Mouse (Mus musculus) heart, embryonic 16.5 days (tissue): Measurements from ENCODE around the gene Gna15. TPM values are rescaled to one million over a fixed set of nuclear protein-coding genes. Genes with fewer than 3 reads are reported as not detected.
A peak's percentile ranks its signal among the peaks of the same experiment; 100 is the strongest.

ENCODE experiments used
- ATAC-seq: fragments of 200-750 bp; cut with Nextera tagmentation; replicated peaks from 2 replicates; pipeline ENCODE4 v1.8.0; 2017; ENCODE audit warnings: moderate number of reproducible peaks; ENCODE audit not compliant: insufficient read depth, low FRiP score; ENCODE audit errors: extremely low read depth
- H3K27ac ChIP-seq: fragments of 300-500 bp; sonication (generic); 2 replicates; pipeline ENCODE4 v1.5.1; 2014; ENCODE audit warnings: mild to moderate bottlenecking, low read length, control low read depth, moderate library complexity
- H3K27me3 ChIP-seq: fragments of 300-500 bp; sonication (generic); 2 replicates; pipeline ENCODE4 v1.6.1; 2014; ENCODE audit warnings: low read length, mixed read lengths; ENCODE audit not compliant: control insufficient read depth, insufficient read depth
- H3K36me3 ChIP-seq: fragments of 300-500 bp; sonication (generic); 2 replicates; pipeline ENCODE4 v1.6.1; 2014; ENCODE audit not compliant: control insufficient read depth, insufficient read depth
- H3K4me1 ChIP-seq: fragments of 300-500 bp; sonication (generic); 2 replicates; pipeline ENCODE4 v1.6.1; 2014; ENCODE audit warnings: low read length, mixed read lengths; ENCODE audit not compliant: control insufficient read depth, insufficient read depth
- H3K4me2 ChIP-seq: fragments of 300-500 bp; sonication (generic); 2 replicates; pipeline ENCODE4 v1.6.1; 2014; ENCODE audit warnings: low read depth, mild to moderate bottlenecking, control low read depth, low read length
- H3K4me3 ChIP-seq: fragments of 300-500 bp; sonication (generic); 2 replicates; pipeline ENCODE4 v1.5.1; 2014; ENCODE audit warnings: mild to moderate bottlenecking, control low read depth, low read length
- H3K9ac ChIP-seq: fragments of 300-500 bp; sonication (generic); 2 replicates; pipeline ENCODE4 v1.6.1; 2014; ENCODE audit warnings: low read length, control low read depth
- H3K9me3 ChIP-seq: fragments of 300-500 bp; sonication (generic); replicated peaks from 2 replicates; pipeline ENCODE4 v1.6.1; 2016; ENCODE audit warnings: low read length; ENCODE audit not compliant: control insufficient read depth
- WGBS: fragments of 180-500 bp; shearing (Covaris S2); extraction: QIAGEN DNeasy Blood & Tissue Kit; methylation state at CpG from one replicate; pipeline ENCODE4 v1.1.7; 2014; 5-methylcytosine and 5-hydroxymethylcytosine counted together
- polyA plus RNA-seq: library from polyadenylated mRNA; unstranded; fragments of >200 nt; fragmentation: Nextera tagmentation; extraction: Ambion mirVana; gene quantifications from 2 replicates; pipeline ENCODE4 v1.2.1, GENCODE M21; 2015

Gene Gna15
- polyA plus RNA-seq, 1 experiment from 2014 or later: 1.3 TPM

DNA sequence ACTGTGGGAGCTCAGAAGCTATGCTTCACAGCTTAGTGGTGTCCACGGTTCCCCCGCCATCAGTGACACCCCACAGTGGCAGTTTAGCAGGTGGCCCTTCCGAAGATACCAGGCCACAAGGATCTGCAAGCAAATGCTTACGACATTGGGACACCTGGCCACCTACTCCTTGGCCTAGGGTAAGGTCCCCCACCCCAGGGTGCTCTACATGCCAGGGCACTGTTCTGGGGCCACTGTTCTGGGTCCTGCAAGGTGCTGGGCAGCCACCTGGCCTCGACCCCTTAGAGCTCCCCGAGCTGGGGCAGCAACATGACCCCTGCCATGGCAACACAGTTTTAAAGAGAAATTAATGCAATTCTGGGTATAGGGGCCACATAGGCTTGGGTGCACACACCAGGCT is 28.9 kb downstream of the Gna15 start:
- no peak for ATAC-seq
- H3K27me3 ChIP-seq: no peaks in the 10 kb centered on the region
- H3K9ac ChIP-seq: peak overlapping the region; percentile 92
- no peak overlapping the region for H3K27ac ChIP-seq
- peak overlapping the region; percentile 87 for H3K4me3 ChIP-seq
- peaks cover 14% of the 10 kb centered on the region for H3K4me1 ChIP-seq
- 69% methylated on average over 6 of the region's 6 CpGs for WGBS
- H3K4me2 ChIP-seq: peak overlapping the region; percentile 94
- H3K9me3 ChIP-seq: no peaks in the 10 kb centered on the region
- H3K36me3 ChIP-seq: peaks cover 25% of the 10 kb centered on the region

DNA sequence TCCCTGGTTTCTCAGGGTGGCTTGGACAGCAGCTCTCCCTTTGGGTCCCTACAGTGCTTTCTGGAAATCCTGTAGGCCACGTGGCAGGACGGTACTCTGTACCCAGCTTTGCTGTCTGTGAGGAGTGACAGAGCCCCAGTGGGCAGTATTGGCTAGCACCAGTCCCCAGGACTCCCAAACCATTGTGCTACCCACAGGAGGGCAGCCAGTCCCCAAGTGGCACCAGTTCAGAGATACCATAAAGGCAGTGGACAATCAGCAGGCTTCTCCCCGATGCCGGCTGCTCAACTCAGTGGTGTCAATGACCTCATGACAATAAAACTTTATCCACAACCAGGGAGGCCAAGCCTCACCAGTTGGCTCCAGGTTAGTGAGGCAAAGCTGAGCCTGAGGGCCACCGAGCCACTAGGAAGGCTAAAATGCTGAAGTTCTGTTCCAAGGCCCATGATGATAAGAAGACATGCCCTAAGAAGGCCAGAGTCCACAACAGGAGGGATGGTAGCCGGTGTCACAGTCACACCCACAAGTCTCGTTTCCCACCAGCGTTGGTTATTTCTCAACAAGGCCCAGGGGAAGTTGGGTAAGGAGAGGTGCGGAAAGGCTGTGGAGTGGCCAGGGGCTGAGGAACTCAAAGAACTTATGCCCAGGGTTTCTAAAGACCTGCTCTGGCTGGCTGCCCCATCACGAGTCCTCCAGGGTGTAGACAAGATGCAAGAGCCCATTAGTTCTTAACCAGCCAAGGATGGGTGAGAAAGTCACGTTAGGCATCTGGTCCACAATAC is 29.6 kb downstream of the Gna15 start:
- WGBS: 86% methylated on average over 11 of the region's 11 CpGs
- H3K4me2 ChIP-seq: peak overlapping the region; percentile 94; the same call in 1 of the 2 replicates
- no peak for ATAC-seq
- peaks cover 28% of the 10 kb centered on the region for H3K36me3 ChIP-seq
- no peak overlapping the region for H3K27ac ChIP-seq
- no peaks in the 10 kb centered on the region for H3K9me3 ChIP-seq
- no peak overlapping the region for H3K9ac ChIP-seq
- no peak overlapping the region for H3K4me3 ChIP-seq
- H3K4me1 ChIP-seq: peaks cover 14% of the 10 kb centered on the region
- no peaks in the 10 kb centered on the region for H3K27me3 ChIP-seq

DNA sequence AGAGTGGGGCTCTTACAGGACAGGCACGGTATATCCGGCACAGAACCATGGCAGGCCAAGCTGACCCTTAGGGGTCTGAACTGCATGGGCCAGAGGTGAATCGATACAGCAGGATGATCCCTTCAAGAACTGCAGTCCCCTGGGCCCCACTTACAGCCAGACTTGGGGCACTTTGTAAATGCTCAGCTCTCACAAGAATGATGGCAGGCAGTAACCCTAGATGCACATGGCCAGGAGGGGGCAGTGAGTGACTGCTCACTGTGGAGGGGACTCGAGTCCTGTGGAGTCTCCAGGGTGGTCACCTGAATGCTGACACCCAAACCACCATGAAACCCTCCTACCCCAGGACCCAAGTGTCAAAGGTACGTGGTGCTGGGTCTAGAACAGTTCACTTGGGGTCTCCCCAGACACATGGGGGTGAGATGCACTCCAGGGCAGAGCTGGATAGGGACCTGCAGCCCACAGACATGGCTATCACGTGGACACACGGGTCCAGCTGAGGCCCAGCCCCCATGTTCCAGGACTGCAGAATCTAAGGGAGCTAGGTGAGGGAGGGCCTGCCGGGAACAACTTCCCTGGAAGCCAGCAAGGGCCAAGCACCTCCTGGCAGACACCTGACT is 30.3 kb downstream of the Gna15 start:
- 80% methylated on average over 8 of the region's 8 CpGs for WGBS

DNA sequence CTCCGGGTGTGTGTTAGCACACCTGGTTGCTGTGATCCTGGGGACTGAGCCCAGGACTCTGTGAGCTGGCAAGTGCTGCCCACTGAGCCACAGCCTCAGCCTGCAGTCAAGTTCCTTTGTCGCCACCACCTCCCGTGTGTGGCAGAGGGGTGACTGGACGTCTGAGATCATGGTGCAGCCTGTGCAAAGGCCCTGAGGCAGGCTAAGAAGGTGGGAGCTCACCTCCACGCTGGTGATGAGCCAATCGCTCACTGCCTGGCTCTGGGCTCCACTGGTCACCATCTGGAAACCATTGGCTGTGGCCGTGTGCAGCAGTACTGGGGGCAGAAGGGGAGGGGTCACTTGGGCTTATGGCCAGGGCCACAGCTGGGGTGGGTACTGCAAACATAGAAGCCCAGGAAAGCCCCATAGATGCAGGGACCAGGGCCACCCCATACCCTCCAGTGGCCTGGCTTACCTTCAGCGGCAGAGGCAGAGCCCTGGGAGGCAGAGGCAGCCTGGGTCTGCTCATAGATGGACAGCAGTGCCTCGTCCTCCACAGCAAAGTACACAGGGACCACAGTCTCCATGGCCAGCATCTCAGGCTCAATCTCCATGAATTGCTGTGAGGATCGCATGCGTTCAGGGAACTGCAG is 31.3 kb downstream of the Gna15 start:
- Histone ChIP-seq H3K36me3 (peaks cover 41% of the 10 kb centered on the region), H3K9ac (no peak overlapping the region), H3K4me3 (no peak overlapping the region), H3K4me1 (peaks cover 18% of the 10 kb centered on the region), H3K9me3 (no peaks in the 10 kb centered on the region), H3K27ac (no peak overlapping the region), H3K27me3 (no peaks in the 10 kb centered on the region), H3K4me2 (no peak overlapping the region)
- WGBS: 91% methylated on average over 11 of the region's 11 CpGs
- no peak for ATAC-seq

More for the DNA sequence above, 30.3 kb downstream of the Gna15 start:
- ATAC-seq: no peak
- H3K4me1 ChIP-seq: peaks cover 14% of the 10 kb centered on the region
- H3K4me3 ChIP-seq: no peak overlapping the region
- no peak overlapping the region for H3K4me2 ChIP-seq
- no peak overlapping the region for H3K9ac ChIP-seq
- no peaks in the 10 kb centered on the region for H3K27me3 ChIP-seq
- no peak overlapping the region for H3K27ac ChIP-seq
- H3K36me3 ChIP-seq: peaks cover 31% of the 10 kb centered on the region
- H3K9me3 ChIP-seq: no peaks in the 10 kb centered on the region

DNA sequence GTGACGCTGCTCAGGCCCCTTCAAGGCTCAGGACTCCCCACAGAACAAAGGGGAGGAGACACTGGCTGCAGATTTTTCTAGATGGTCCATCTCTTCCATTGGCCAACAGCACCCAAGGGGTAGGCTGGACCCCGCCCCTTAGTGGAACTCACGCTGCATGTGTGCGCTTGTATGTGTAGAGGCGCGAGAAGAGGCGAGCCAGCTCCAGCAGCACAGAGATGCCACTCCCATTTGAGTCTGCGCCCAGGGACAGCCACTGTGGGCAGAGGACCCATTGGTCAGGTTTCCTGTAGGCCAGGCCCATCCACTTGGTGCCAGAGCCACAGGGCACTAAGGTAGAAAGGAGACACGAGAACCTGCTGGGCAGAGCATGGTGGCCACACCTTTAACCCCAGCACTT is 33.0 kb downstream of the Gna15 start:
- H3K36me3 ChIP-seq: peaks cover 52% of the 10 kb centered on the region
- H3K4me1 ChIP-seq: peaks cover 18% of the 10 kb centered on the region
- H3K27me3 ChIP-seq: no peaks in the 10 kb centered on the region
- H3K9ac ChIP-seq: no peak overlapping the region
- H3K9me3 ChIP-seq: no peaks in the 10 kb centered on the region
- ATAC-seq: no peak
- H3K4me3 ChIP-seq: no peak overlapping the region
- H3K4me2 ChIP-seq: no peak overlapping the region
- no peak overlapping the region for H3K27ac ChIP-seq
- 88% methylated on average over 9 of the region's 9 CpGs for WGBS

DNA sequence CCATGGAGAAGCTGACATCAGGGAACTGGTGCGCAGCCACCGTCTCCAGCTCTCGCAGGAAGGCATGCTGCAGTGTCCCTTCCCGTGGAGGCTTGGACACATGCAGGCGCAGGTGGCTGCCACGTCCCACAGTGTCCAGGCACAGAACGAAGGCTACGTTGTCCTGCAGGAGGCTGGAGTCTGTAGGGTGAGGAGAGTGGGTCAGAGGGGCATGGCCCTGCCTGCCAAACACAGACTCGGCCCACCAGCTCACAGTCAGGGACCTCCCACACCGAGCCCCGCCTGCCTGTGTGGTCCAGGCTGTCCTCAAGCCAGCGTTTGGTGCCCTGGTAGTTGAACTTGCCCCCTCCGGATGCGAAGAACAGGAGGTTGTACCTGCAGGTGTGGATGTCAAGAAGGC is 34.1 kb downstream of the Gna15 start:
- Histone ChIP-seq H3K36me3 (peaks cover 52% of the 10 kb centered on the region), H3K9me3 (no peaks in the 10 kb centered on the region), H3K27ac (no peak overlapping the region), H3K27me3 (no peaks in the 10 kb centered on the region), H3K4me2 (no peak overlapping the region), H3K4me3 (no peak overlapping the region), H3K4me1 (peaks cover 16% of the 10 kb centered on the region), H3K9ac (no peak overlapping the region)
- no peak for ATAC-seq
- WGBS: 81% methylated on average over 14 of the region's 14 CpGs

DNA sequence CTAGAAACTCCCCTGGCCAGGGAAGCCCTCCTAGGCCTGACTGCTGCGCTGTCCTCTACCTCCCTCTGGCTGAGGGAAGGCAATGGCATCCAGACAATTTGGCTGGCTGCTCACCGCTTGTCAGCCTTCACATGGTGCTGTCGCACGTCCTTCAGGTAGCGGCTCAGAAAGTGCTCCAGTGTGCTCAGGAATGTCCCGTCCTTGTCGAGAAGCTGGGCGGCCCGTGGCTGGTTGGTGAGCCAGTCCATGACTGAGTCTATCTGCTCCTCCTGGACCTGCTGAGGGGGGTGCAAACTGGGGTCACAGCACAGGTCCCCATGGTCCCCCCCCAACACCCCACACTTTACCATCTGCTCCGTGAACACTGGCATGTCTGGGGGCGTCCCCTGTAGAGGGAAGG is 35.9 kb downstream of the Gna15 start:
- Histone ChIP-seq H3K27ac (peak overlapping the region; percentile 81), H3K36me3 (peaks cover 52% of the 10 kb centered on the region), H3K4me3 (no peak overlapping the region), H3K4me1 (0 out of 2 replicates have a peak, but pooled peaks cover 10% of the 10 kb centered on the region), H3K4me2 (no peak overlapping the region), H3K9ac (peak overlapping the region; percentile 29; the same call in 1 of the 2 replicates), H3K27me3 (no peaks in the 10 kb centered on the region), H3K9me3 (no peaks in the 10 kb centered on the region)
- peak; percentile 33; the same call in 1 of the 2 replicates for ATAC-seq
- 48% methylated on average over 11 of the region's 11 CpGs for WGBS

DNA sequence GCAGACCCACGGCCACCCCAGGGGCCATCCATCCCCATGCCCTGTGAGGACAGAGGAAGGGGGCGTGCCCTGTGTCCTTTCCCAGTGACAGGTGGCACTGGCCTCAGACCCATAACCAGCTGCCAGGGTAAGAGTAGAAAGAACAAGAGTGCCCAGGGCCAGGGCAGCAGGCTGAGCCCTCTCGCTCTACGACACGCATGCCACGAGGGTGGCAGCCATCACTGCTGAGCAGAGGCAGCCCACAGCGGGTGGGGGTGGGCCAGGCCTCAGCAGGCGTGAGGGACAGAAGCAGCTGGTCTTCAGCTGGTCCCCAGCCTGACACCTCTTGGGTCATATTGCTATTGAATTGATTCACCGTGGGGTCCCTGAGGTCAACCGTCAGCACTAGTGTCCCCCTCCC is 37.5 kb downstream of the Gna15 start:
- ATAC-seq: no peak
- H3K4me2 ChIP-seq: no peak overlapping the region
- 90% methylated on average over 10 of the region's 10 CpGs for WGBS
- no peaks in the 10 kb centered on the region for H3K9me3 ChIP-seq
- no peak overlapping the region for H3K4me3 ChIP-seq
- H3K4me1 ChIP-seq: peaks cover 13% of the 10 kb centered on the region; the same call in 1 of the 2 replicates
- H3K27me3 ChIP-seq: peaks cover 4% of the 10 kb centered on the region
- peaks cover 41% of the 10 kb centered on the region for H3K36me3 ChIP-seq
- no peak overlapping the region for H3K9ac ChIP-seq
- H3K27ac ChIP-seq: no peak overlapping the region
